Mouse (Mus musculus): ENCODE measurements around the gene Kif21a. TPM values are rescaled to one million over a fixed set of nuclear protein-coding genes. Genes with fewer than 3 reads are reported as not detected.

The Kif21a gene
- polyA plus RNA-seq, 1 experiment from 2014 or later: 52.3 TPM

Other genes with a start within 250 kb of the Kif21a start
- gene Abcd2, start 141.9 kb upstream of the Kif21a start, polyA plus RNA-seq (2015; fragmentation: Nextera tagmentation; extraction: Ambion mirVana): 21.2 and 23.5 TPM in 2 replicates
- not detected in 2 replicates for gene CN725425, start 149.5 kb upstream of the Kif21a start, polyA plus RNA-seq (2015; fragmentation: Nextera tagmentation; extraction: Ambion mirVana)

Measured in forebrain, embryonic 15.5 days (tissue).